Mouse (Mus musculus) right cerebral cortex, postnatal 4 days (tissue): Measurements from ENCODE around the gene Adamtsl2.

Experiments
- DNase-seq: peaks from one replicate; pipeline ENCODE4 v3.0.0-alpha.2; 2022

Gene Adamtsl2

DNA sequence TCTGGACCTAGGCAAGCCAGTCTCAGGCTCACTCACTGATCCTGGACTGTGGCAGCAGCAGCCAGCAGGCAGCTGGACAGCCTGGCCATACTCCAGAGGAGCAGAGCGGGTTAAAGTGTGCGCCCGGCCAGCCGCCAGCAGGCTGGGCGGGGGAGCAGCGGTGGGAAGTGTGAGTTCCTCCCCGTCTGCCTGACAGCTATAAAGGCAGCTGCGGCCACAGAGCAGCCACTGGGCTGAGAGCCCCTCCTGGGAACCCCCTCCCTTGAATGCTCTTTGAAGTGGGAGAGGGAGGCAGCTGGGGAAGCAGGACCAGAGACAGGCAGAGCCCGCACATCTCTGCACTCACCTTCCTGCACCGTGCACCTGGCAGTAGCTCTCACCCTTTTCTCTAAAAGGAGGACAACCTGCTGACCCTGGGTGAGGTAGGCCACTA is at the start of gene Adamtsl2:
Adamtsl2 (plus strand) TSS at position 228 of the 433 bp plus-strand sequence.
- peak; percentile 68 for DNase-seq

DNA sequence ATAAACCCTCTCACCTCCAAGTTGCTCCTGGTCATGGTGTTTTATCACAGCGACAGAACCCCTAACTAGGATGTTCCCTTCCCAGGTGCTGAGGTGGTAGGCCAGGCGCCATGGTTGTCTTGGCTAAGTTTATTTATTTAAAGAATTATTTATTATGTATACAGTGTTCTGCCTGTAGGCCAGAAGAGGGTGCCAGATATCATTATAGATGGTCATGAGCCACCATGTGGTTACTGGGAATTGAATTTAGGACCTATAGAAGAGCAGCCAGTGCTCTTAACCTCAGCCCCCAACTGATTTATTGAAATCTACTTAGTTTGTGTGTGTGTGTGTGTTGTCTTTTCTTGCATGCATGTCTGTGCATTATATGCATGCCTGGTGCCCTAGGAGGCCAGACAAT is 46.8 kb upstream of the Adamtsl2 start:
- DNase-seq: no peak

DNA sequence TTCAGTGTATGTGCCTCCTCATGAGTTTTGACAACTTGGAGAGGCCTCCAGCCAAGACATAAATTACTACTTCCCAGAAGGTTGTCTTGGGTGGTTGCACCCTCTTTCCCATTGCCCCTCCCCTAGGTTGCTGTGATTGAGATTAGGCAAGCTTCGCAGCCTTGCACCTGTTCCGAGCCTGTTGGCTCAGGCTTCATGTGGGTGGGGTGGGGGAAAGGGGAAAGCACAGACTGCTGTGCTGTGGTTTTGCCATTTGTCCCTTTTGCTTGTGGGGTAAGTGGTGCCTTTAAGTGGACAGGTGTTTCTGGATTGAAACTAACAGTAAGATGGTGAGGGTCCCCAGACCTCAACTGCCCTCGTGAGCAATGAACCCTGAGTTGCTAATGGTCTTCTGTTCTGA is 43.2 kb upstream of the Adamtsl2 start:
- DNase-seq: no peak

DNA sequence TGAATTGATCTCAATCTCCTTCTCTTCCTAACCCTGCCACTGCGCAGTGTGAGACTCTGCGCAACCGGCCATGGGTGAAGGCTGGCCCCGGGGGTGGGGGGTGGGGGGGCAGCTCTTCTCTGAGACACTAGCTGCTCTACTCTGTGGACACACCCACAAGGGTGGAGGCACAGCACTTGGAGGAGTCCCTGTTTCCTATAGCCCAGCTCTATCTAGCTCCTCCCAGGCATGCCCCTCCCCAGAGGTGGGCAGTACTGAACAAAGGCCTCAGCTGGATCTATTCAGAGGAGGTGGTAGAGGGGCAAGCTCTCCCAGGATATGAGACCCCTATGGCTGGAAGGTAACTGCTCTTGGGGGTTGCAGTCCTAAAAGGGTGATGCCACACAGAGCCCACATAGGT is 42.2 kb upstream of the Adamtsl2 start:
- no peak for DNase-seq

DNA sequence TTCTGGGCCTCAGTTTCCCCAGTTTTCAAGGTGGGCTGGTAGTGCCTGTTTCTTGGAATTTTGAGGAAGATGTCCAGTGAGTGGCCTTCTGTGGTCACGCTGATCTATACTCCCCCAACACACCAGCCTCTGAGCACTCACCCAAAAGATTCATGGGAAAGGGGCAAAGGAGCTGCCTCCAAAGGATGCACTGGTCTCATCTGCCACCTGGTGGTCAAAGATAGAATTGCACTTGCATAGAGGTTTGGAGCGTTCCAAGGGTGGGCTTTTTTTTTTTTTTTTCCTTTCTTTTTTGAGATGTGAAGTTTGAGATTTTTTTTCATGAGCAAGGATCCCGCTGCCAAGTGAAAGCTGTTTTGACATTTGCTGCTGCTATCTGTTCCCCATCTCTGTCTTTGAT is 40.6 kb upstream of the Adamtsl2 start:
- DNase-seq: peak; percentile 82

DNA sequence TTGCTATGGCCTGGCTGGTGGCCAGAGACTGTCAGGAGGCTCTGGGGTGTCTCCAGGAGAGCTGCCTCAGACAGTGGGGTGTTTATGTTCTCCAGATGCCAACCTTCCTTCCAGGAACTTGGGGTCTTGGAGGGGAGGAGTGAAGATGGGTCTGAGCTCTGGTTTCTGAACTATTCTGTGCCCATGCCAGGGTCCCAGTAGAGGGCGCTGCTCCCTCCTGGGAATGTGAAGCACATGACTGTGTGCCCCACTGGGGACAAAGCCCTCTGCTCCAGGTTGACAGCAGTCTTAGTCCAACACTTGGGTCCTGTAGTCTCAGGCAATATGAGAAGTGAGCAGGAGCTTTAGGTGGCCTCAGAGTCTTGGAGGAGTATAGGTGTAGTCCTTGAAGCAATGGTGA is 39.9 kb upstream of the Adamtsl2 start:
- peak; percentile 42 for DNase-seq

DNA sequence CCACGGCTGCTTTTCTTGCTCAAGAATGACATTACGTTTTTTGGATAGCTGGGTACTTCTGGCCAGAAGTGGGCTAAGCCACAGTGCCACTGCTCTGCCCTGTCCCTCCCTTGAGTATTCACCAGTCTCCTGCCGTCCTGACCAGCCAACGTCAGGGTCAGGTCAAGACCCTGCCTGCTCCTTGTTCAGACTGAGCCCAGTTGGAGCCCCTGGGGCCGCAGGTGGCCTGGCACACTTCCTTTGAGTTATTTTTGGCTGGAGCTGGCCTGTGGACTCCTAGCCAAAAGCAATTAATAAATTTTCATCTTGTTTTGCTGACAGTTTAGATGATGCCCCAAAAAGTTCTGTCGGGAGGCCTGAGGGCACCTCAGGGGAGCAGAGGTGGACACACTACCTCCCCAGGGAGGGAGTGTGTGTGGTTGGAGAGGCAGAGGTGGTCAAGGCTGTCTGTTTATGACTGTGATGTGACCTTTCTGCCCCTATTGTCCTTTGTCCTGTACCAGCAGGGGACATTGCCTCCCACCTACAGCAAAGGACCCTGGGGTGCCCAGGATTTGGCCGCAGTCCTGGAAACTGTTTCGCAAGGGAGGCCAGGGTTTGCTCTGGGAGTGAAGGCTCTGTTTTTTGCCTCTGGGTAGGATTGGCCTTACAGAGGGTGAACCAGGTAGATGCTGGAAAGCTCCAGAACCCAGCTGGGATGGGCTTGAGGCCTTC is 36.9 kb upstream of the Adamtsl2 start:
- no peak for DNase-seq

DNA sequence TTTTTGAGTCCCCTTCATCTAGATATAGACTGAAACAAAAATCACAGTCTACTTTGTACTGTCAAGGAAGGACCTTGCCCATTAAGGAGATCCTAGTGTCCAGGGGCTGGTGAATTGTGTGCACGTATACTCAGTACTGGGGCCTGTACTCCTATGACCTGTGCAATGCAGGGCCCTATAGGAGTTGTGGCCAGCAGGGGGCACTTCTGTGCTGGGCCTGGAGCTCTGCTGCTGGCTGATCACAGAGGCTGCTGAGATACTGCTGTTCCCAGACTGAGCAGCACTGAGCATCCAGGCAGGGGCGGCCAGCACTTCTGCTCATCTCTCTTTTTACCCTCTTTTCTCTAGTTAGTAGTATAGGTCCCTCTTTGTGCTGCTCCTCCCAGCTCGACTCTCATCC is 35.7 kb upstream of the Adamtsl2 start:
- peak; percentile 91 for DNase-seq

DNA sequence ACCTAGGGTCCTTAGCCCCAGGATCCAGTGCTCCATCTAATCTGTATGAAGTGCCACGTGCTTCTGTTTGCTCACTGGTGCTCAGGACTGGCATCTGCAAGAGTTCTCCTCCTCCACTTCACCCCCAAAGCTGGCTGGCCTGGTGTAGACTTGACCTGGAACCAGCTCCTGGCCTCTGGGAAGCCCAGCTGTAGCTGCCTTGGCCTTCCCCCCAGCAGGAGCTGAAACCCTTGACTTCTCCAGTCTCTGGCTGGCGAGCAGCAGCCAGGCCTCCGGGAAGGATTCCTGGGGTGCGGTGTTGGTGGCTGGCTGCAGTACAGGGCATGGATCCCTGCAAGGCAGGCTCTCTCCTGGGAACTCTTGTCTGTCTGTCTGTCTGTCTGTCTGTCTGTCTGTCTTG is 35.0 kb upstream of the Adamtsl2 start:
- no peak for DNase-seq

DNA sequence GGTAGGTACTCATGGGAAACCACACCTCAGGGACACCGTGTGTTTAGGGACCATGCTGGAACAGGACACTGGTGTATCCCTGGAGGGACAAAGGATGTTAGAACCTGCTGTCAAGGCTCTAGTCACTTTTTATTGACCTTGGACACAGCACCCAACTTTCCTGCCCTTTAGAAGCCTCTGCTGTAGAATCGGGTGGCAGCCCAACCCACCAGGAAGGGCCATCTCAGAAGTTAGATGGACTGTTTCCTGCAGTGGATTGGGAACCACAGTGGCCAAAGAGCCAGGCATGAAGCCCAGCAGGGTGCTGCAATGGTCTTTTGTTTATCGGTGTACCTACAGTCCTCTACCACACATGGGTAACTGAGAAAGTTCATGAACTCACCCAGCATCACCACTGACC is 34.5 kb upstream of the Adamtsl2 start:
- no peak for DNase-seq

DNA sequence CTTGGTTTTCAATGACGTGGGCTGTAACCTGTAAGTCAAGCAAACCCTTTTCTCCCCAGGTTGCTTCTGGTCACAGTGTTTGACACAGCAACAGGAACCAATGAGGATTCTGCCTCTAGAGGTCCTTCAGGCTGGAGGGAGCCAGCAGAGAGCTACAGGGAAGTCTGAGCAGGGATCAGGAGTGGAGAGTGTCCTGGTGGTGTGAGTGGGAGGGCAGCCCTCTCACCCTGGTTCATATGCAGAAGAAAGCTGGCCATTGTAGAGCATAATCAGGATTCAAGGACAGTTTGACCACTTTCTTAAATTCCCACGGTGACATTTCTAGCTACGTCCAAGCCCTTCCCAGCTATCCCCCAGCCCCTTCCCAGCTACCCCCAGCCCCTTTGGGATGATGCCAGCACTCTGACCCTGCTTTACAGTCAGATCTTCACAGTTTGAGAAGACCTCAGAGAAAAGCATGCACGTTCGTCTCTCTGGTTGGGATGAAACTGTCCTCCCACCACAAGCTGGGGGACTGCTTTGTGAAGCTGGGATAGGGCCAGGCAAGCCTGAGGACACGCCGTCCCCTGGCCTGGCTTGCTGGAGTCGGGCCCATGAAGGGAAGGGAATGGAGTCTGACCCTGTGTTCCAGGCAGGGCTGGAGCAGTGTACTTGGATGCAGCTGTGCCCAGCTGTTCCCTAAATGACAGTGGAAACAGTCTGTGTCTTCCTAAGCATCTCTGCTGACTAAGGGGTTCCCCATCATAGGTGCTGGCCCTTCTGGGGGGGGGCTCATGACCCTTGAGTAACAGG is 33.0 kb upstream of the Adamtsl2 start:
- no peak for DNase-seq

DNA sequence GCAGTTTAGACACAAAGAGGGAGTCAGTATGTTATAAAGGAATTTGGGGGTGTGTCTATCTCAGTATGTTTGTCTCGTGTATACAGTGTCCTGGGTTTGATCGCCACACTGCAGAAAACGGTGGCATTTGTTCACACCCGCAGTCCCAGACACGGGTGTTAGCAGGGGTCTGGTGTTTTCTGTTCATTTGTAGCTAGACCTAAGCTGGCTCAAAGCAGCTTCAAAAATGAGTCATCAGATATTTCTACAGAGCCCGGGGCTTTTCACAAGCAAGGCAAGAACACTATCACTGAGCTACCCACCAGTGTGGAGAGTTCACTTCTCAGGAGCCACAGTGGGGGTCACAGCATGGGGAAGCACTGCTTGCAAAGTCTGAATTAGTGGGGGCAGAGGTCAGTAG is 29.8 kb upstream of the Adamtsl2 start:
- DNase-seq: no peak

DNA sequence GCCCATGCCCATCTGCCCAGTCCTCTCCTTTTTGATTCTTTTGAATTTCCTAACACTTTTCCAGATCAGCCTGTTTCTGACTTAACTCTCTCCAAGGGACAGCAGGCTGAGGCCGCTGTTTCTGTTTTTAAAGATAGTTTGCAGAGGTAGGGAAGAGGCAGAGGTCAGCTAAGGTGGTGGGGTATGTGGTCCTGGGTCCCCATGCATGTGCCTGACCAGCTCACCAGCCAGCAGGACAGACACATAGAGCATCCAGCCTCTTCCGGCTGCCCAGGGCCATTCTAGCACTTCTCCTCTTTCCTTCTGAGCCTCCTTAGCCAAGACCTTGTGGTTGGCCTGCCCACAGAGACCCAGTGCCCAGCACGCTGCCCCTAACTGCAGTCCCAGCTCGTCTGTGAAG is 20.9 kb upstream of the Adamtsl2 start:
- DNase-seq: no peak

DNA sequence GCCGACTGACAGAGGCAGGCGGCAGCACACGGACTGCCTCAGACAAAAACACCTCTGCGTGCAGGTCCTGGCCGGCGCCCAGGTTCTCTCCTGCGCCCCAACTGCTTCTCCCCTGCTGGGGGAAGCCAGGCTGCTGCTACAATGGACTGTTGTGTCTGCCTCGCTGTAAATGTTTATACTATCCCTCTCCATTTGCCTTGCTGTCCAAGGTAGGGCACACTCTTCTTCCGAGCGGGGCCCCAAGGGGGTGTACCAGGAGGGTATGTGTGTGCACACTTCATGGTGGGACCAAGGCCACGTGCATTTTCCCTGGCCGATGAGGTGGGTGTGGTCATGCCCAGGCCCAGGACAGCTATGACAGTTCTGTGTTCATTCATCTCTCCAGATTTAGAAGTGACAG is 20.4 kb upstream of the Adamtsl2 start:
- no peak for DNase-seq

DNA sequence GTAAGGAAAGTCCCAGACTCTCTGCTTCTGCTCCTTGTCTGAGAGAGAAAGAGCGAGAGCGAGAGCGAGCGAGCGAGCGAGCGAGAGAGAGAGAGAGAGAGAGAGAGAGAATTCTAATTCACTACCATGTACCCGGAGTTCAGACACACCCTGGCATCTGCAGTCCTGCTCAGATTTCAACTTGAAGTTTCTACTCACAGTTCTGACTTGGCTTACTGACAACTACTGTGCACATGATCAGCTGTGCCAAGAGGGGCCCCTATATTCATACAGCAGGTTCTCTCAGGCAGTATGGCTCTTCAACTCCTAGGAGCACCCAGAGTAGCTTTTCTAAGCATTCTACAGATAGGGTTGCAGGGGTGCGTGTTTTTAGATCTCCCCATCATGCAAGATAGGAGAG is 20.0 kb upstream of the Adamtsl2 start:
- no peak for DNase-seq

DNA sequence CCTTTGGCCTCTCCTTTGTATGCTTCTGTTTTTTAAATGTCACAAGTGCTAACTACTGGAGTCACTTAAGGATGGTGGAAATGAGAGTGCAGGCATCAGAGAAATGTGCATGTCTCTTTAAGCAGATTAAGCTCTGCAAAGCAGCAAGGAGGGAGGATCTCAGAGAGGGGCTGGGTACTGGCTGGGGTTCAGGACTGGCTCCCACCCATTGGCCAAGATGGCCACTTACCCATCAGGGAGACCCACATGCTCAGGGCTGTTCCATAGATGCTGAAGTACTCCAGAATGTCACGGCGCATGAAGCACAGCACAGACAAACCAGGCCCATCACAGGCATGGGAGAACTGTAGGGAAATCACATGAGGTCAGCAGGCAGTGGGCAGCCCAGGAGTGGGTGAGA is 12.1 kb upstream of the Adamtsl2 start:
- no peak for DNase-seq

DNA sequence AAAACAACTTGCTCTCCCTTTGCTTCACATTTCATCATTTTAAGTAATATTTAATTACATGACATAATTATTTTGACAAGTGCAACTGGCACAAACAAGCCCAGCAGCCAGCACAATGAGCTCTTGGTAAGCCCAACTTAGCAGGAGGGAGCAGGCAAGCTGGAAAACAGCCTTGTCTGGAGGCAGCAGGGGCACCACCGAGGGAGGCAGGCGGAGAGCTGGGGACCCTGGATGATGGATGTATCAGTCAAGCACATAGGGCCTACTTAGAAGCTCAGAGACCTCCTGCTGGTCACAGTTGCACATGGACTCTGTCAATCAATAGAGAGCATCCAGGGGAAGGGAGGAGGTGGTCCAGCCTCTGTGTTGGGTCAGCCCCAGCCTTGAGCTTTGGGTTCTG is 11.2 kb upstream of the Adamtsl2 start:
- DNase-seq: no peak

DNA sequence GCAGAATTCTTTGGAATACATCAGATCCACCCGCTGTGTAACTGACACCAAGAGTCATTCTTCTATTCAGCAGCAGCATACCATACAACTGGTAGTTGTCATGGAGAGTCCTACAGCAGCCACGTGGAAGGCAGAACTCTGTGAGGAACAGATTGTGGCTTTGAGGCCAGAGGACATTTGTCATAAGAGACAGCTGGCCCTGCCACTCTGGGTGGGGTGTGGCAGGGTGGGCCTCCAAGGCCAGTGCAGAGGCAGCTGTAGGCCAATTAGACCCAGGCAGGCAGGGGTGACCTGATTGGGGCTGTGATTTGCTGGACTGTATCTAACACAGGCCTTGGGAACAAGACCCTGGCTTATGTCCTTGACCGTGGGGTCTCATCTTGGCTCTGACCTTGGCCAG is 9.5 kb upstream of the Adamtsl2 start:
- DNase-seq: no peak

DNA sequence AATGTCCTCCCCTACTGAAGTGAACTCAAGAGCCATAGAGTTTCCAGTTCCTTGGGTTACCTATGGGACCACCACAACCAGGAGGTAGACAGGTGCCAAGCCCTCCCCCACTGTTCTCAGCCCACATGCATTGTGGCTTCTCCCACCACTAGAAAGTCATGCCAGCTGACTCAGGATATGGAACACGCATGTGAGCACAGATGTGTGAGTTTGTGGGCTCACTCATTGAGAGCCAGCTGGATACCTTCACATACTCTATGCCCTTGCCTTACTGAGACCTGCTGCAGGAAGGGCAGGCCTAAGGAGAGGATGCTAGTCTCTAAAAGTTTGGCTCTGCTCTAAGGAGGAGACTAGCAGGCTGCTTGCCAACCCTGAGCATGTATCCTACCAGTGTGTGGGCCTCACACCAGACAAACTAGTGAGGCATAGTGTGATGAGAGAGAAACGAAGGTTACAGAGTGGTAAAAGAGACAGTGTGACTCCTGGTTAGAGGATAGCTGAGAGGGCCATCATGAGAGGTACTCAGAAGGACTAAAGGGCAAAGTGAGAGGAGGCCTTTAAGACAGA is 8.8 kb upstream of the Adamtsl2 start:
- no peak for DNase-seq

DNA sequence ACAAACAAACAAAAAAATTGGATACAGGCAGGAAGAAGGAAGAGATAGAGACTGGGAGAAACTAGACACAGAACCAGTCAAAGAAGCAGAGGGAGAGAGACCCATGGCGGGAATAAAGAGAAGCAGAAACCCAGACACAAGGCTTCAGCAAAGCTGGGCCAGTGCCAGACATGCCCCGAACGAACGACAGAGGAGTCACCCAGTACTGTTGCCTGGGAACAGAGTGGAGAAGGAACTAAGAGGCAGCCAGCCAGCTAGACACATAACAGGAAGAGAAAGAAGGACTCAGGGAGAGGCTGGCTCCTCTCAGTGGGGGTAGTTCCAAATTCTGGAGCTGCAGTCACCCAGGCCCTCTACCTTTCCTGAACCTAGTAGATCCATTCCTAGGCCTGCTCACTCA is 8.0 kb upstream of the Adamtsl2 start:
- peak; percentile 94 for DNase-seq

DNA sequence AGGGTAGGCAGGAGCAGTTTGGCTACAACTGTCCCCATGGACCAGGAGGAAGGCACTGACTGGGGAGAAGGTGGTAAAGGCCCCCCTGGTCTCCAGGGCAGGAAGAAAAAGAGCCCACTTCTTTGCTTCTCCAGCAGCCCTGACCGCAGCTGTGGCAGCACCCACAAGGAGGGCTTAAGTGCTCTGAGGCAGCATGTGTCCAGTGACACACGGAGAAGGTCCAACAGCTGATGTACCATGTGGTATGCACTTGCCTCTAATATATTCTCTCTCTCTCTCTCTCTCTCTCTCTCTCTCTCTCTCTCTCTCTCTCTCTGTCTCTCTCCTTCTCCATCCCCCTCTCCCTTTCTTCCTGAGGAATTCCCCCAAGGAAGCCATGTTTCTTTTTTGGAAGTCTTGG is 7.2 kb upstream of the Adamtsl2 start, which contains the start of gene Mymk:
Mymk (minus strand) TSS at position 202 of the 400 bp plus-strand sequence.
- DNase-seq: no peak

DNA sequence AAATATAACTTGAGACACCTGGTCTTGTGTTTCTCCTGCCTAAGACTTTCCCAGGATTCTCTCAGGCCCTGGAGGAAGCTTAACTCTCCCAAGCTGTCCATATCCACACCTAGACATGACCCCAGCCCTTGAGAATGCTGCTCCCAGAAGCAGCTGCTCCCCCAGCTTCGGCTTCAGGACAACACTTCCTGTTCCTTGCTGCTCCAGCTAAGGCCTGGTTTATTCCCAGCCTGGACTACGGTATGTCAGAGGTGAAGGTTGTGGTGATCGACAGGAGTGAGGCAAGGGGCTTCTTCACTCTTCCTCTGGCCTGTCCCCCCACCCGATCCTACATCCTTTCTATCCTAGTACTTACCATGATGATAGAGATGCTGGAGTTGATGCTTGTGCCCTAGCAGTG is 5.8 kb upstream of the Adamtsl2 start:
- no peak for DNase-seq

DNA sequence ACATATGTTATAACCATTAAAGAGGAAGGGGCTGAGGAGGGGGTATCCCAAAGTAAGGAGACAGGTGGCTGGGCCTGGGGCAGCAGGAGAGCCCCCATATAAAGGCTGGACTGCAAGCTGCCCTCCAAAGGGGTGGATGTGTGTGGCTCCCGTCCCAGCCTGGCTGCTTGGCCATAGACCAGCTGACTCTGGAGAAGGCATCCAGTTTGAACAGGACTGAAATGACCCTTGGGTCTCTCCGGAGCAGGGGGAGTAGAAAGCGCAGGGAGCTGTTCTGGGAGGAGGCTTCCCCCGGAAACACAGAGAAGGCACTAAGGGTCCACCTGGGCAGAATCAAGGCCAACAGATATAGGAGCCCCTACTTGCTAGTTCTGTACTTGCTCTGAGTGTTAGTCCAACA is 4.4 kb upstream of the Adamtsl2 start:
- DNase-seq: no peak

DNA sequence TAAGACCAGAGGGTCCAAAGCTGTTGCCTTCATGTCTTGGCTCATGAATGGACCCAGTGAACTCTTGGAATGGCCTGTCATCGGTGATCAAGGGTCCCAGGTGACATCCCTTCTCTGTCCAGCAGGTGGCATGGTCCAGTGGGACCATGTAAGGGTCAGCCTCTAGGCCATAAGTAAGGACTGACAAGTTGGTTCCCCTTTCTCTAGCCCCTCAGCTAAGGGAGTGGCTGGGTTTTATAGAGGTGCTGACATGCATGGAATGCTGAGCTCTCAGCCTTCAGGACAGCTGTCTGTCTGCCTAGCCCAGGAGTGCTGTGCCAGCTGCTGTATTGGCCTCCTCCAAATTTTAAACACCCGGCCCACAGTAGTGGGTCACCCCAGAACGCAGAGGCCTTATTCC is 3.7 kb upstream of the Adamtsl2 start:
- no peak for DNase-seq
